ENCODE assay signal across 18 mouse cellular contexts in genomic region chr11:69576307-69576706, GRCm38 (mm10). TPM values are rescaled to one million over a fixed set of nuclear protein-coding genes. Genes with fewer than 3 reads are reported as not detected.
DNase-seq lines count a peak whose midpoint lies in the region; ATAC-seq and TF ChIP-seq lines count a peak whose summit lies in the region.
"Had no signal": no experiment of that assay in that cellular context is flagged by ENCODE, and none has a peak within 500 bp of the region (broad histone marks: within the 10 kb centered on the region; RNA-seq: fewer than 3 reads in every experiment).

No protein-coding gene starts in this region.

- H3K79me2 ChIP-seq in heart, adult 2 months (replicated peaks; ENCODE audit: control insufficient read depth, insufficient read depth, low read length): no peaks in the 10 kb centered on the region; the same call in 1 of the 2 replicates
- peaks cover 52% of the 10 kb centered on the region for H3K79me2 ChIP-seq in CH12.LX (replicated peaks; ENCODE audit: control insufficient read depth, extremely low read depth, insufficient read depth, poor library complexity, severe bottlenecking)

- H3K4me3 ChIP-seq in heart, embryonic 11.5 days (ENCODE audit: low read depth, low read length): no peak overlapping the region
- no peak overlapping the region for H3K4me3 ChIP-seq in heart, adult 2 months
- no peak overlapping the region for H3K4me3 ChIP-seq in CH12.LX (replicated peaks in 1 of 3; ENCODE audit: low read depth in 2 of 3, low read length in 2 of 3, poor library complexity in 1 of 3)
- H3K4me3 ChIP-seq in liver, embryonic 14.5 days (ENCODE audit: insufficient read depth in 1 of 2, low read depth in 2 of 2, low read length in 2 of 2): peak overlapping the region; percentile 33 to 89
- H3K4me3 ChIP-seq in lung, postnatal 0 days (ENCODE audit: low read depth, low read length): no peak overlapping the region
- H3K4me3 ChIP-seq: lung, embryonic 15.5 days; midbrain, embryonic 15.5 days; stomach, embryonic 15.5 days had no signal

- no peaks in the 10 kb centered on the region for H3K9me3 ChIP-seq in heart, embryonic 11.5 days (replicated peaks; ENCODE audit: control insufficient read depth, low read length)
- no peaks in the 10 kb centered on the region for H3K9me3 ChIP-seq in CH12.LX (replicated peaks; ENCODE audit: low read length)
- no peaks in the 10 kb centered on the region for H3K9me3 ChIP-seq in liver, embryonic 14.5 days (ENCODE audit: control insufficient read depth, low read length)
- no peaks in the 10 kb centered on the region for H3K9me3 ChIP-seq in lung, postnatal 0 days (ENCODE audit: low read length)
- H3K9me3 ChIP-seq: limb, embryonic 13.5 days; lung, embryonic 15.5 days; midbrain, embryonic 15.5 days; stomach, embryonic 15.5 days had no signal

- no peak for DNase-seq in heart, adult 2 months
- no peak for DNase-seq in CH12.LX (ENCODE audit: extremely low read depth)
- DNase-seq in c-Kit-positive CD71-positive TER-119-positive erythroid progenitor cells, embryonic 14.5 days (ENCODE audit: low spot score): peak; percentile 60
- no peak for DNase-seq in liver, embryonic 14.5 days (ENCODE audit: low read depth in 3 of 3, low spot score in 3 of 3)
- DNase-seq in lung, postnatal 0 days (ENCODE audit: low spot score): no peak
- DNase-seq in thymus, postnatal 25 days: no peak
- DNase-seq: adrenal gland, adult 8-10 months; cerebellum, postnatal 10 days; gastrocnemius, postnatal 10 days; kidney, adult 11 months; retina, postnatal 1 day; thymus, adult 18-20 months had no signal

- dilution Hi-C loops in CH12.LX (cut with MboI; ENCODE audit: extremely low pct_ligation_motif_present, extremely low pct_unique_long_range_greater_than_20kb, low sequenced_read_pairs): no loop called here

- TF ChIP-seq RAD21 in CH12.LX (IDR thresholded peaks at IDR 0.05; ENCODE audit: low read depth, low read length): no peak

- no peak for TF ChIP-seq CTCF in heart, adult 2 months (IDR thresholded peaks at IDR 0.05)
- no peak for TF ChIP-seq CTCF in CH12.LX (conservative IDR thresholded peaks at IDR 0.05 in 1 of 2, IDR thresholded peaks at IDR 0.05 in 1 of 2; ENCODE audit: low read depth in 2 of 2, low read length in 2 of 2)
- no peak for TF ChIP-seq CTCF in liver, embryonic 14.5 days (IDR thresholded peaks at IDR 0.05; ENCODE audit: low read depth)
- TF ChIP-seq CTCF in lung, postnatal 0 days (IDR thresholded peaks at IDR 0.05): no peak

- no peak for TF ChIP-seq EP300 in heart, adult 2 months (IDR thresholded peaks at IDR 0.05; ENCODE audit: insufficient read depth, low read depth, low read length)
- TF ChIP-seq EP300 in CH12.LX (IDR thresholded peaks at IDR 0.05; ENCODE audit: low read length): no peak
- peak; percentile 47 for TF ChIP-seq EP300 in liver, embryonic 14.5 days (IDR thresholded peaks at IDR 0.05; ENCODE audit: low read depth)
- no peak for TF ChIP-seq EP300 in lung, postnatal 0 days (IDR thresholded peaks at IDR 0.05)

- no peak for TF ChIP-seq POLR2A in heart, adult 2 months (IDR thresholded peaks at IDR 0.05; ENCODE audit: insufficient read depth, low read depth, low read length)
- no peak for TF ChIP-seq POLR2A in CH12.LX (IDR thresholded peaks at IDR 0.05; ENCODE audit: low read depth, low read length)

- ATAC-seq in heart, embryonic 11.5 days (replicated peaks; ENCODE audit: insufficient number of reproducible peaks, low FRiP score, low TSS enrichment): no peak
- no peak for ATAC-seq in liver, embryonic 14.5 days (ENCODE audit: insufficient read depth)
- ATAC-seq in lung, postnatal 0 days: no peak
- ATAC-seq: midbrain, embryonic 15.5 days had no signal

- H3K27ac ChIP-seq in heart, embryonic 11.5 days (ENCODE audit: low read depth, low read length): no peak overlapping the region
- no peak overlapping the region for H3K27ac ChIP-seq in heart, adult 2 months
- H3K27ac ChIP-seq in CH12.LX (ENCODE audit: insufficient read depth, low read depth): no peak overlapping the region
- peak overlapping the region; percentile 32 for H3K27ac ChIP-seq in liver, embryonic 14.5 days
- no peak overlapping the region for H3K27ac ChIP-seq in lung, postnatal 0 days (ENCODE audit: low read length)
- H3K27ac ChIP-seq: limb, embryonic 13.5 days; lung, embryonic 15.5 days; midbrain, embryonic 15.5 days; stomach, embryonic 15.5 days had no signal

- peaks cover 2% of the 10 kb centered on the region; the same call in 1 of the 2 replicates for H3K36me3 ChIP-seq in heart, embryonic 11.5 days (ENCODE audit: control insufficient read depth, insufficient read depth, low read length)
- H3K36me3 ChIP-seq in heart, adult 2 months (ENCODE audit: control insufficient read depth, insufficient read depth, low read length): no peaks in the 10 kb centered on the region
- peaks cover 31 to 58% of the 10 kb centered on the region in 2 experiments for H3K36me3 ChIP-seq in CH12.LX (replicated peaks in 1 of 2; ENCODE audit: control insufficient read depth in 1 of 2, insufficient read depth in 1 of 2, low read length in 1 of 2)
- peaks cover 10% of the 10 kb centered on the region for H3K36me3 ChIP-seq in liver, embryonic 14.5 days (replicated peaks; ENCODE audit: control insufficient read depth, insufficient read depth, low read depth)
- no peaks in the 10 kb centered on the region for H3K36me3 ChIP-seq in lung, postnatal 0 days (ENCODE audit: insufficient read depth, low read length)
- H3K36me3 ChIP-seq: midbrain, embryonic 15.5 days had no signal

- no peaks in the 10 kb centered on the region for H3K27me3 ChIP-seq in heart, embryonic 11.5 days (ENCODE audit: control insufficient read depth, insufficient read depth, low read length)
- no peaks in the 10 kb centered on the region for H3K27me3 ChIP-seq in heart, adult 2 months (ENCODE audit: control insufficient read depth, insufficient read depth, low read length)
- H3K27me3 ChIP-seq in CH12.LX (replicated peaks): no peaks in the 10 kb centered on the region
- no peaks in the 10 kb centered on the region for H3K27me3 ChIP-seq in liver, embryonic 14.5 days (ENCODE audit: control insufficient read depth, insufficient read depth, low read length)
- no peaks in the 10 kb centered on the region for H3K27me3 ChIP-seq in lung, postnatal 0 days (replicated peaks; ENCODE audit: insufficient read depth, low read length)
- H3K27me3 ChIP-seq: limb, embryonic 13.5 days; lung, embryonic 15.5 days; midbrain, embryonic 15.5 days; stomach, embryonic 15.5 days had no signal

- H3K4me2 ChIP-seq in heart, embryonic 11.5 days: no peak overlapping the region
- H3K4me2 ChIP-seq in CH12.LX (ENCODE audit: insufficient read depth, low read depth, poor library complexity, severe bottlenecking): peak overlapping the region; percentile 78; the same call in 1 of the 2 replicates
- H3K4me2 ChIP-seq in liver, embryonic 14.5 days (ENCODE audit: low read depth): peak overlapping the region; percentile 89
- H3K4me2 ChIP-seq in lung, postnatal 0 days (replicated peaks; ENCODE audit: low read depth, low read length): no peak overlapping the region
- H3K4me2 ChIP-seq: lung, embryonic 15.5 days had no signal

- 52% methylated on average over 5 of the region's 5 CpGs for WGBS in heart, embryonic 11.5 days (ENCODE audit: insufficient replicate concordance)
- WGBS in heart, adult 2 months: 57% methylated on average over 5 of the region's 5 CpGs
- WGBS in liver, embryonic 14.5 days (ENCODE audit: insufficient replicate concordance): 10% methylated on average over 5 of the region's 5 CpGs
- 57% methylated on average over 5 of the region's 5 CpGs for WGBS in lung, postnatal 0 days

- intact Hi-C loops in heart, adult 2 months (cut with DNase I): loop anchor here (5.0 kb wide), 2 partner anchors 159 to 179 kb away; partner anchors contain the start of genes Cyb5d1, Naa38 and Tmem88

- H3K4me1 ChIP-seq in heart, embryonic 11.5 days (ENCODE audit: control insufficient read depth, insufficient read depth, low read length): peaks cover 25% of the 10 kb centered on the region
- 0 out of 2 replicates have a peak, but pooled peaks cover 1% of the 10 kb centered on the region for H3K4me1 ChIP-seq in heart, adult 2 months (ENCODE audit: control insufficient read depth, insufficient read depth, low read length)
- peaks cover 8 to 39% of the 10 kb centered on the region in 2 experiments for H3K4me1 ChIP-seq in CH12.LX (ENCODE audit: control insufficient read depth in 1 of 2, insufficient read depth in 2 of 2)
- H3K4me1 ChIP-seq in liver, embryonic 14.5 days (replicated peaks; ENCODE audit: control insufficient read depth in 2 of 2, insufficient read depth in 2 of 2, low read length in 1 of 2): peaks cover 22 to 33% of the 10 kb centered on the region in 2 experiments
- H3K4me1 ChIP-seq in lung, postnatal 0 days (ENCODE audit: insufficient read depth, low read depth, low read length): peaks cover 5% of the 10 kb centered on the region; the same call in 1 of the 2 replicates

- in situ Hi-C loops in CH12.LX (cut with MboI; ENCODE audit: low pct_ligation_motif_present, low pct_unique_long_range_greater_than_20kb, low sequenced_read_pairs): loop anchor here (5.0 kb wide), 1 partner anchor 34 kb away; no protein-coding TSS in a partner anchor

- 0 out of 2 replicates have a peak overlapping the region, but pooled peaks have one; percentile 8 for H3K9ac ChIP-seq in heart, embryonic 11.5 days (ENCODE audit: low read depth, low read length)
- no peak overlapping the region for H3K9ac ChIP-seq in heart, adult 2 months (ENCODE audit: low read depth, low read length)
- no peak overlapping the region for H3K9ac ChIP-seq in CH12.LX (ENCODE audit: insufficient read depth, low read depth)
- H3K9ac ChIP-seq in liver, embryonic 14.5 days (replicated peaks): peak overlapping the region; percentile 46; the same call in 1 of the 2 replicates
- H3K9ac ChIP-seq in lung, postnatal 0 days (replicated peaks; ENCODE audit: low read depth): no peak overlapping the region
- H3K9ac ChIP-seq: stomach, embryonic 15.5 days had no signal

RNA-seq across cellular contexts. Expression of gene Wrap53, which starts 3.7 kb away (rescaled TPM):
- polyA plus RNA-seq in heart, embryonic 11.5 days (2014; fragmentation: Nextera tagmentation; extraction: Ambion mirVana): 20.3 and 22.9 TPM in 2 replicates
- total RNA-seq in heart, adult 2 months (2021): 1 to 10 TPM; 5.4 to 5.6 TPM
- polyA plus RNA-seq in heart, adult 2 months (2012; rRNA removed): 10.1 and 10.5 TPM in 2 replicates
- total RNA-seq in CH12.LX (2012; rRNA removed) (34.2 and 40.8 TPM in 2 replicates), CH12.LX (2014; rRNA removed) (25.4 and 26.4 TPM in 2 replicates)
- polyA plus RNA-seq in CH12.LX (2012; ENCODE audit: insufficient read length, low read depth): 35.3 and 36.0 TPM in 2 replicates
- polyA plus RNA-seq in liver, embryonic 14.5 days (2012; rRNA removed): 10.8 and 12.7 TPM in 2 replicates
- 14.8 and 16.1 TPM in 2 replicates for polyA plus RNA-seq in liver, embryonic 14.5 days (2014; fragmentation: Nextera tagmentation; extraction: Ambion mirVana)
- polyA plus RNA-seq in lung, postnatal 0 days (2015; fragmentation: Nextera tagmentation; extraction: Ambion mirVana): 13.8 and 14.3 TPM in 2 replicates

RNA-seq across cellular contexts. Expression of gene Trp53, which starts 3.9 kb away (rescaled TPM):
- polyA plus RNA-seq in heart, embryonic 11.5 days (2014; fragmentation: Nextera tagmentation; extraction: Ambion mirVana): 103 and 107 TPM in 2 replicates
- total RNA-seq in heart, adult 2 months (2021): 10 to 100 TPM; 13.6 to 15.3 TPM
- polyA plus RNA-seq in heart, adult 2 months (2012; rRNA removed): 35.0 and 41.6 TPM in 2 replicates
- total RNA-seq in CH12.LX (2012; rRNA removed) (104 and 107 TPM in 2 replicates), CH12.LX (2014; rRNA removed) (15.7 and 24.9 TPM in 2 replicates)
- polyA plus RNA-seq in CH12.LX (2012; ENCODE audit: insufficient read length, low read depth): 309 and 372 TPM in 2 replicates
- polyA plus RNA-seq in liver, embryonic 14.5 days (2012; rRNA removed): 68.7 and 76.7 TPM in 2 replicates
- polyA plus RNA-seq in liver, embryonic 14.5 days (2014; fragmentation: Nextera tagmentation; extraction: Ambion mirVana): 61.2 and 66.4 TPM in 2 replicates
- 39.8 and 50.6 TPM in 2 replicates for polyA plus RNA-seq in lung, postnatal 0 days (2015; fragmentation: Nextera tagmentation; extraction: Ambion mirVana)

RNA-seq across cellular contexts. Expression of gene Efnb3, which starts 16.3 kb away (rescaled TPM):
- 15.2 and 19.0 TPM in 2 replicates for polyA plus RNA-seq in heart, embryonic 11.5 days (2014; fragmentation: Nextera tagmentation; extraction: Ambion mirVana)
- total RNA-seq in heart, adult 2 months (2021): 100 to 1,000 TPM in 1 of 2 experiments, 10 to 100 TPM in 1; 89.2 to 106 TPM
- polyA plus RNA-seq in heart, adult 2 months (2012; rRNA removed): 57.4 and 95.6 TPM in 2 replicates
- 1.1 and 1.3 TPM in 2 replicates for total RNA-seq in CH12.LX (2012; rRNA removed)
- total RNA-seq in CH12.LX (2014; rRNA removed): 0.56 and 1.0 TPM in 2 replicates
- 2.7 and 2.8 TPM in 2 replicates for polyA plus RNA-seq in CH12.LX (2012; ENCODE audit: insufficient read length, low read depth)
- polyA plus RNA-seq in liver, embryonic 14.5 days (2012; rRNA removed): 1.0 TPM in 2 replicates
- polyA plus RNA-seq in liver, embryonic 14.5 days (2014; fragmentation: Nextera tagmentation; extraction: Ambion mirVana): 0.13 and 0.14 TPM in 2 replicates
- 0.80 and 1.0 TPM in 2 replicates for polyA plus RNA-seq in lung, postnatal 0 days (2015; fragmentation: Nextera tagmentation; extraction: Ambion mirVana)

RNA-seq across cellular contexts. Expression of gene Dnah2, which starts 27.4 kb away (rescaled TPM):
- 0.20 and 1.3 TPM in 2 replicates for polyA plus RNA-seq in heart, embryonic 11.5 days (2014; fragmentation: Nextera tagmentation; extraction: Ambion mirVana)
- total RNA-seq in heart, adult 2 months (2021): under 1 TPM; 0.08 to 0.41 TPM
- polyA plus RNA-seq in heart, adult 2 months (2012; rRNA removed): 0.15 and 0.23 TPM in 2 replicates
- under 0.01 TPM in 1 of 2 replicates, not detected in the other for total RNA-seq in CH12.LX (2012; rRNA removed)
- not detected in 2 replicates for total RNA-seq in CH12.LX (2014; rRNA removed)
- 0.03 and 0.04 TPM in 2 replicates for polyA plus RNA-seq in CH12.LX (2012; ENCODE audit: insufficient read length, low read depth)
- 0.03 TPM in 2 replicates for polyA plus RNA-seq in liver, embryonic 14.5 days (2012; rRNA removed)
- polyA plus RNA-seq in liver, embryonic 14.5 days (2014; fragmentation: Nextera tagmentation; extraction: Ambion mirVana): 0.01 TPM in 2 replicates
- polyA plus RNA-seq in lung, postnatal 0 days (2015; fragmentation: Nextera tagmentation; extraction: Ambion mirVana): 1.3 and 2.2 TPM in 2 replicates
- total RNA-seq: hematopoietic stem cell, adult 5-6 weeks had no signal

RNA-seq across cellular contexts. Expression of gene Atp1b2, which starts 29.4 kb away (rescaled TPM):
- polyA plus RNA-seq in heart, embryonic 11.5 days (2014; fragmentation: Nextera tagmentation; extraction: Ambion mirVana): 31.0 and 36.2 TPM in 2 replicates
- 10 to 100 TPM; 17.0 to 20.3 TPM for total RNA-seq in heart, adult 2 months (2021)
- polyA plus RNA-seq in heart, adult 2 months (2012; rRNA removed): 23.7 and 30.0 TPM in 2 replicates
- total RNA-seq in CH12.LX (2012; rRNA removed): not detected in 2 replicates
- total RNA-seq in CH12.LX (2014; rRNA removed): not detected in 2 replicates
- polyA plus RNA-seq in CH12.LX (2012; ENCODE audit: insufficient read length, low read depth): 0.09 and 0.11 TPM in 2 replicates
- polyA plus RNA-seq in liver, embryonic 14.5 days (2012; rRNA removed): 20.6 and 25.2 TPM in 2 replicates
- polyA plus RNA-seq in liver, embryonic 14.5 days (2014; fragmentation: Nextera tagmentation; extraction: Ambion mirVana): 21.3 and 29.8 TPM in 2 replicates
- 7.5 and 8.1 TPM in 2 replicates for polyA plus RNA-seq in lung, postnatal 0 days (2015; fragmentation: Nextera tagmentation; extraction: Ambion mirVana)

Comparison
In these comparisons a context has a peak if more than half of its experiments do, and no peak if none do; other contexts are left out.
1. H3K9ac ChIP-seq: peak in heart, embryonic 11.5 days (single experiment) and liver, embryonic 14.5 days (single experiment); none in heart, adult 2 months (single experiment), CH12.LX (single experiment) and lung, postnatal 0 days (single experiment).
2. H3K4me2 ChIP-seq: peak in CH12.LX (single experiment) and liver, embryonic 14.5 days (single experiment); none in heart, embryonic 11.5 days (single experiment) and lung, postnatal 0 days (single experiment).
3. H3K4me3 ChIP-seq: peak in liver, embryonic 14.5 days (2 of 2); none in heart, embryonic 11.5 days (single experiment), heart, adult 2 months (single experiment), CH12.LX (0 of 3) and lung, postnatal 0 days (single experiment).